Mouse (Mus musculus): ENCODE data around the gene Slc38a11.

DNA sequence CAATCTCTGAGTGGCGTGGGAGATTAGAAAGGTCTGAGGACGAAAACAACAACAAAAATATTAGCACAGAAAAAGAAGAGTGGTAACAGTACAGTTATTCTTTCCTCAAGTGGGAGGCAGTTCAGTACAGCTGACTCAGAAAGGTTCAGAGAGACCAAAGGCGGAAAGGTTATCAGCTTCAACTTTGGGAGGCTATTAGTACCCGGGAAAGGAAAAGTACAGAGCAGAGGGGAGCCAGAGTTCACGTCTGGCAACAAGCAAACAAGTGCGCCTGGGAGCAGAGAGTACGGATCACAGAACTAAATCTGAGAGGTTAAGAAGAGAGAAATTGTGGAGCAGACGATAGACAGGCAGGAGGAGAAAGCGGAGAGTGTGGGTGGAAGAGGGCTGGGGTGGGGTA, 29.7 kb downstream of the Slc38a11 start:
- TF ChIP-seq EP300 (IDR thresholded peaks at IDR 0.05; ENCODE audit: insufficient read depth, low read depth, low read length) = no peak
- no peak for TF ChIP-seq CTCF (IDR thresholded peaks at IDR 0.05; ENCODE audit: low read depth, low read length)

Measured in ES-Bruce4 (cell line).